Mouse (Mus musculus) B cell, adult 62 days (primary cell): Measurements from ENCODE around the gene Selp. TPM values are rescaled to one million over a fixed set of nuclear protein-coding genes. Genes with fewer than 3 reads are reported as not detected.

Experiments
- total RNA-seq: library from RNA; stranded (reverse); gene quantifications from 4 replicates; pipeline ENCODE4 v1.2.4, GENCODE M21; 2023

Gene Selp
- total RNA-seq, result 0.72 to 1.8 TPM (median 1.4 TPM) in 4 replicates

GRCm38 (mm10) chr1:164114947-164115493 is at the start of gene Selp:
TSS of gene Selp (plus strand) at chr1:164115264.

GRCm38 (mm10) chr1:164151387-164152088 is 36.5 kb downstream of the Selp start, which contains the start of gene F5:
TSS of gene F5 (plus strand) at chr1:164151838.

Other genes with a start within 250 kb of the Selp start
- 31.3 to 38.1 TPM (median 36.8 TPM) in 4 replicates for gene Scyl3, start 186.2 kb upstream of the Selp start, total RNA-seq
- 5.5 to 9.6 TPM (median 7.5 TPM) in 4 replicates for gene BC055324, start 120.5 kb upstream of the Selp start, total RNA-seq
- gene Mettl18, start 120.4 kb upstream of the Selp start, total RNA-seq, result 5.0 to 6.1 TPM (median 5.5 TPM) in 4 replicates
- not detected in 4 replicates for gene Sele, start 67.0 kb upstream of the Selp start, total RNA-seq
- 564 to 577 TPM (median 571 TPM) in 4 replicates for gene Sell, start 53.3 kb upstream of the Selp start, total RNA-seq
- 0.37 to 0.61 TPM (median 0.46 TPM) in 4 replicates for gene F5, start 36.6 kb downstream of the Selp start, total RNA-seq
- gene Slc19a2, start 133.8 kb downstream of the Selp start, total RNA-seq, result 5.6 to 10.3 TPM (median 8.2 TPM) in 4 replicates
- gene Ccdc181, start 160.3 kb downstream of the Selp start, total RNA-seq, result 6.0 to 8.0 TPM (median 7.2 TPM) in 4 replicates
- gene Nme7, start 188.9 kb downstream of the Selp start, total RNA-seq, result 7.0 to 10.7 TPM (median 8.8 TPM) in 4 replicates
- 17.8 to 22.9 TPM (median 20.8 TPM) in 4 replicates for gene Blzf1, start 192.2 kb downstream of the Selp start, total RNA-seq